Mouse (Mus musculus): Measurements from ENCODE around the gene Asb8.

Asb8 gene

GRCm38 (mm10) chr15:98155944-98156343 lies 9.5 kb downstream of the Asb8 start:
- DNase-seq (ENCODE audit: low spot score), result no peak

DNA sequence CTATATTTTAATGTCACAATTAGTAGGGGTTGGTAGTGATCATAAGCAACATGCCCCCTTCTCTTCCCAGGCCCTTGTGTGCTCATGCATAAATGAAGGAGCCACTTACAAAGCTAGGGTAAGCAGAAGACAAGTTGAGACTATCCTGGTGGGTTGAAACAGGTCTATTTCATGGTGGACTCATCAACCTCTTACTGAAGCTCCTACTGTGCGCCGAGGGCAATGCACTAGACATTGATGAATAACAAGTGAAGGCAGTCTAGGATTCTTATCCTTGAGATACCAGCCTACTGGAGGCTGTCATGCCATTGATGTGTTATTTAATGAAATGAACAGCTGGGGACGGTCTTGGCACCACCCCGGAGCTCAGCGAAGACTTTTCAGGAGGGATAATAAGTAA lies 10.2 kb downstream of the Asb8 start:
- DNase-seq (ENCODE audit: low spot score), result no peak

DNA sequence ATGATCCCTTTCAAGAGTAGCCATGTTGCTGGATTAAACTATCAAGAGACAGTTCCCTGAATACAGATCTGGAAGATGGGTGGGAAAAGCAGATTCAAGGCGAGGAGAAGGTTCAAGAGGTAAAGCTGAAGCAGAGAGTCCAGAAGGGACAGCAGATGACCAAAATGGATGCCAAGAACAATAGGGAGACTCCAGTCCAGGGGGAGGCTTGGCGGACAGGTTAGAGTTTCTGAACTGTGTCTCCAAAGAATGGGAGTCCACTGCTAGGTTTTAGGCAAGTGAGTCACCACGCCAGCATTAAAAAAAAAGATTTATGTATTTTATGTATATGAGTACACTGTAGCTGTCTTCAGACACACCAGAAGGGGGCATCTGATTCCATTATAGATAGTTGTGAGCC lies 10.8 kb downstream of the Asb8 start:
- no peak for DNase-seq (ENCODE audit: low spot score)

DNA sequence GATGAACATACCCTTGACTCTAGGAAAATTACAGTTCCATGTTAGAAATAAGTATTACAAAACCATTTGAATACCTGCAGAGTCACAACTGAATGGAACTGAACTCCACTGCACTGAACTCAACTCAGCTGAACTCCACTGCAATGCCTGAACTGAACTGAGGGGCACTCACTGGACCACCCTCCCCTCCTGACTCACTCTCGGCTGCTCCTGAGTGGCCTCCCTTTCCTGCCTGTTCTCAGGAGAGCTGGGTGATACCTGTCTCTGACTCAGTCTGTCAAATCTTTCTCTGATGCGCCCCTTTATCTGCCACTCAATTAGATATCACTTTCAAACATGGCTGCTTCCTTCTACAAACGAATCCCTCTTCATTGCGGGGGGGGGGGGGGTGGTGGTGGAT lies 11.3 kb downstream of the Asb8 start:
- DNase-seq (ENCODE audit: low spot score), result no peak

- DNase-seq (ENCODE audit: low spot score), result peak; percentile 84
Observed at GRCm38 (mm10) chr15:98153625-98154024, 11.8 kb downstream of the Asb8 start.

- DNase-seq (ENCODE audit: low spot score), result no peak
Observed at GRCm38 (mm10) chr15:98152916-98153315, 12.5 kb downstream of the Asb8 start.

DNA sequence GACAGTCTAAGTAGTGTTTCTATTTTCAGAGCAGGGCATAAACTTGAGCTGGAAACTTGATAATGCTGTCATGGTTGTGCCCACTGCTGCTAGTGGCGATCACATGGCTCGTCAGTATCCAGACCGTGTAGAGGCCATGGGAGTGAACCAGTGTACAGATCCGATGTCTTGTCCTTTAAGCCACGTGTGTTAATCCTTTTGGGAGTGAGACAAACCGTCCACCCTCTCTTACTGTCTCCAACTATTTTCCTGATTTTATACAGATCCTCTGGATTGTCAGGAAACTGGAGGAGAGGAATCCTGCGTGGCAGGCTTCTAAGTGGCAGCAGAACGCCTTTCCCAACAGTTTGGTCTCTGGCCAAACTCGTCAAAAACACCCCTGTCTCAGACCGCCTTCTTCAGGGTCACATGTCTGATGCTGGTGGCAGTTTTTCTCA lies 16.2 kb downstream of the Asb8 start:
- peak; percentile 51 for DNase-seq (ENCODE audit: low spot score)

- DNase-seq (ENCODE audit: low spot score), result peak; percentile 46
Observed at GRCm38 (mm10) chr15:98148356-98148755, 17.1 kb downstream of the Asb8 start.

GRCm38 (mm10) chr15:98145559-98146181 lies 19.8 kb downstream of the Asb8 start:
- DNase-seq (ENCODE audit: low spot score), result peak; percentile 98

GRCm38 (mm10) chr15:98144861-98145507 lies 20.4 kb downstream of the Asb8 start:
- DNase-seq (ENCODE audit: low spot score), result peak; percentile 40

DNA sequence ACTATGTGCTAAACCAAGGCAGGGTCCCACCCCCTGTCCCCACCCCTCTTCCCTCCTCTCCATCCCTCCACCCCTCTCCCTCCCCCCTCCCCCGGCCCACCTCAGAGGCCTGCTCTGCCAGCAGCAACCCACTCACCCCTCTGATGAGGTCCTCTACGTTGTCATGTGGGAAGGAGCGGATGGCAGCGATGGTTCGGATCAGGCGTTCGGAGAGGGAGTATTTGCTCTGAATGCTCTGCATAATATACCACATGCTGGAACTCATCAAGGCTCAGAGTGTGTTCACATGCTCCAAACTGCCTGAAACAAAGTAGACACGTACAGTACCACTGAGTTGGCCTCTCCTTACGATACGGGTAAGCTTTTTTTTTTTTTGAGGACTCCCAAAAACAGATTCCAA lies 22.9 kb downstream of the Asb8 start:
- DNase-seq (ENCODE audit: low spot score), result no peak

DNA sequence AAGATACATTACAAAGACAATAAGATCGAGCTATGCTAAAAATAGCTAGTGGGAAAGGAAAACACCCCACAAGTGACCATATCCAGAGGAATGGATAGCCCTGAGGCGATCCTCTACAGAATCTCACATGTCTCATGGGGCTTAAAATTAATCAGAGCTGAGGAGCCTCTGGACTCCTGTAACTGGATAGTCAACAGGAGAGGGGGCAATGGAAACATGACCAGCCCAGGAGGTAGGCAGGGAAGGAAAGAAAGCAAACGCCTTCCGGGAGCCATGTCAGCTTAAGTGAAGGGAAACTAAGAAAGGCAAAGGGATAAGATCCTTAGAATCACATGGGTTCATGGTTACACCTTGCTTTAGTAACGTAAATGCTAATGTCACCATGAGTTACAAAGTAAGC lies 24.6 kb downstream of the Asb8 start:
- no peak for DNase-seq (ENCODE audit: low spot score)

DNA sequence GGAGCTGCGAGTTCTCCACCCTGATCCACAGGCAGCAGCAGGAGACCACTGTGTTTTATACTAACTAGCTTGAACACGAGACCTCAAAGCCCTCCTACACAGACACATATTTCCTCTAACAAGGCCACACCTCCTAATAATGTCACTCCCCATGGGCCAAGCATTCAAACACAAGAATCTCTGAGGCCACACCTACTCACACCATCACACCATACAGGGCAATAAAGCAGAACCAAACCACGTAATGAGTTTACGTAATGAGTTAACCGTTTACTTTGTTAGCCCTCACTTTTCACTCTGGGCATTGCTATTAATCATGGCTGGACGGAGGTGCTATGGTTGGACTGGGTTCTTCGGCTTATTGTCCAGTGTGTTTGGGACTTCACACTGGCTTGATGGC lies 25.7 kb downstream of the Asb8 start:
- DNase-seq (ENCODE audit: low spot score), result peak; percentile 33

- no peak for DNase-seq (ENCODE audit: low spot score)
Observed at GRCm38 (mm10) chr15:98136871-98137270, 28.6 kb downstream of the Asb8 start.

- DNase-seq (ENCODE audit: low spot score), result no peak
Observed at GRCm38 (mm10) chr15:98135671-98136070, 29.8 kb downstream of the Asb8 start.

GRCm38 (mm10) chr15:98134666-98135065 lies 30.8 kb downstream of the Asb8 start:
- DNase-seq (ENCODE audit: low spot score), result no peak

DNA sequence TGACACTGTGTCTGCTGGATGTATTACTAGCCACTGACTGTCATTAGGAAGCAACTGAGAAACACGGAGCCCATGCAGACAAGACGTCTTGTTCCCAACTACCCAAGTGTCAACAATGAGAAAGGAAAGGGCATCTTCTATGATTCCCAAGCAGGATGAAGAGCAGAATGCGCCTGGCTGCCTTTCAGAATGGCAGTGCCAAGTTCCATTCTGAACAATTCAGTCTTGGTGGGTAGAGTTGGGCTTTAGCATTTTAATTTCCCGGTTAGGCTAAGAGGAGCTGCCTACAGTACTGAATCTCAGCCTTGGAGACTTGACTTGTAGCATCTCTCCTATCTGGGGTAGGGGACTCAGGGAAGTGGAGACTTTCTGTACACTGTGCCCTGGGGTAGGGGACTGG lies 31.4 kb downstream of the Asb8 start:
- no peak for DNase-seq (ENCODE audit: low spot score)

DNA sequence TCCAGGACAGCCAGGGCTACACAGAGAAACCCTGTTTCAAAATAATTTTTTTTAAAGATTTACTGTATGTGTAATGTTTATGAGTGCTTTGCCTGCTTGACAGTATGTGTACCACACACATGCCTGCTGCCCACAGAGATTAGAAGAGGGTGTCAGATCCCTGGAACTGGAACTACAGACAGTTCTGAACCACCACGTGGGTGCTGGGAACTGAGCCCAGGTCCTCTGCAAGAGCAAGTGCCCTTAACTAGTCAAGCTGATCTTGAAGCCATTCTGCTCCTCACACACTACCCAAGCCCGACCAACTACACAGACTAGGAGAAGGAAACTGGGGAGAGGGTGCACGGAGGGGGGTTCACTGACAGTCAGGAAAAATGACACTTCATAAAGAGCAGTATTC lies 32.0 kb downstream of the Asb8 start:
- DNase-seq (ENCODE audit: low spot score), result no peak

- no peak for DNase-seq (ENCODE audit: low spot score)
Observed at GRCm38 (mm10) chr15:98131942-98132655, 33.3 kb downstream of the Asb8 start.

DNA sequence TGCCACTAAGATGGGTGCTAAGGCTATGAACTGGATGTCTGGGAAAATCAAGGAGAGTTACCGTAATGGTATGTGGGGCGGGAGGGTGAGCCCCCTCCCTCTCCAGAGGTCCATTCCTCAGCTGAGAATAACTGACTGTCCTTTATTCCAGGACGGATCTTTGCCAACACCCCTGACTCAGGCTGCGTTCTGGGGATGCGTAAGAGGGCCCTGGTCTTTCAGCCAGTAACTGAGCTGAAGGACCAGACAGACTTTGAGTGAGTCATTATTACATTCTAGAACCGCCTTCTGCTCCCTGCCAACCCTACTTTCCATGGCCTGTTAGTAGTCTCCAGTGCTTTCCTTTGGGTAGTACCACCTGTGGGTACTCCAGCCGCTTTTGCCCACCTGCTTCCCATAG lies 34.0 kb downstream of the Asb8 start:
- DNase-seq (ENCODE audit: low spot score), result no peak

GRCm38 (mm10) chr15:98131001-98131400 lies 34.4 kb downstream of the Asb8 start:
- no peak for DNase-seq (ENCODE audit: low spot score)

DNA sequence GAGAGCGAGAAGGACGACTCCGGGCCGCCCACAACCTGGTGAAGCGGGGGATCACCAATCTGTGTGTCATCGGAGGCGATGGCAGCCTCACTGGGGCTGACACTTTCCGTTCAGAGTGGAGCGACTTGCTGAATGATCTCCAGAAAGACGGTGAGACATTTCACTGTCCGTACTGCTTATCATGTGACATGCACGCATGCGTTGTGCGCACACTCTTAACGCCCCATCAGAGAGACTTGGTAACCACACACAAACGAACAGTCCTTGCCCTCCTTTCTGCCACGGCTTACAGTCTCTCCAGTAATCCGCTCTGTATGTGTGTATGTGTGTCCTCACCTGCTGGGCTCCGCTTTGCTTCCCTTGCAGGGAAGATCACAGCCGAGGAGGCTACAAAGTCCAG lies 44.6 kb downstream of the Asb8 start:
- DNase-seq (ENCODE audit: low spot score), result no peak

- DNase-seq (ENCODE audit: low spot score), result no peak
Observed at GRCm38 (mm10) chr15:98119363-98119762, 46.1 kb downstream of the Asb8 start.

All from MN1 (cell line).